Mouse (Mus musculus) bone marrow, adult 2 months (tissue): Measurements from ENCODE around the gene Mapkapk3.

Experiments
- CTCF ChIP-seq: fragments of 200-500 bp; IDR thresholded peaks from 2 replicates; pipeline ENCODE4 v1.5.1; 2011; ENCODE audit warnings: low read length, control low read depth; ENCODE audit not compliant: control insufficient read depth, insufficient read depth
- POLR2A ChIP-seq: fragments of 200-500 bp; IDR thresholded peaks from 2 replicates; pipeline ENCODE4 v1.6.1; 2011; ENCODE audit warnings: low read depth, mild to moderate bottlenecking, control low read depth, low read length, borderline replicate concordance; ENCODE audit not compliant: control insufficient read depth

DNA sequence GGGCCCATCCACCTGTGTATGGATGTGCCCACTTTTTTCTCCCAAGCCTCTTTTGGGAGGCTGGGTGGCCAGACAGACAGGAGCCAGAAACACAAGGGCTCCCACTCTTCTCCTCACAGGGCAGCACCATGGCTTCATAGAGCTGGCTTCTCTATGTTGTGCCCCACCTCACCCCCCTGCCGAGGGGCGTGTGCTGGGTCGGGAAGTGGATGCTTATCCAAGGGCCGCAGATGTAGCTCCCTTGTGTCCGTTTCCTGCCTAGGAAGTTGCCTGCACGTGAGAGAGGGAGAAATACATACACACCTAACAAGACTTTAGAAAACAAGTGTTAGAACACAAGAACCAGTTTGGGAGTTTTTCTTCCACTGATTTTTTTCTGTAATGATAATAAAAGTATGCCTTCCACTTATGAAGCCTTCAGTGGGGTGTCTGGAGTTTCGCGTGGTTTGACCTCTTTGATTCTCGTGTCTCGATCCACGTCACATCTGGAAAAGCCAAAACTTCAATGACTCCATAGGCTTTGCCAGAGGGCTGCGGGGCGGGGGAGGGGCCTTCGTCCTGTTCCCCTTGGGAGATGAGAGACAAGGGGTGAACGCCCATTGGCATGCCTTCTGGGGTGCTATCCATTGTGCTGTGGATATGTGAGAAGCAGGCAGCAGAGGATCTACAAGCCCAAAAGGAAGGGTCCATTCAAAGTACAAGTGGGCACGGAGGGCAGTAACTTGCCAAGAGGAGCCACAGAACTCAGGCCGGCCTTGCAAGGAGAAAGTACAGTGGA lies 12.1 kb upstream of the Mapkapk3 start:
- TF ChIP-seq CTCF (no peak), POLR2A (no peak)
